Mouse (Mus musculus): ENCODE data around the gene Krt12. TPM values are rescaled to one million over a fixed set of nuclear protein-coding genes. Genes with fewer than 3 reads are reported as not detected.

The Krt12 gene
- total RNA-seq, 1 experiment from 2014 or later = not detected

GRCm38 (mm10) chr11:99369229-99369628 lies 52.8 kb downstream of the Krt12 start:
- ATAC-seq (replicated peaks in 1 of 2; ENCODE audit: insufficient read depth in 1 of 2, low FRiP score in 2 of 2, low TSS enrichment in 1 of 2, low read depth in 1 of 2, poor library complexity in 2 of 2, severe bottlenecking in 2 of 2) = no peak

- ATAC-seq (replicated peaks in 1 of 2; ENCODE audit: insufficient read depth in 1 of 2, low FRiP score in 2 of 2, low TSS enrichment in 1 of 2, low read depth in 1 of 2, poor library complexity in 2 of 2, severe bottlenecking in 2 of 2) = 0 out of 4 replicates have a peak, but pooled peaks of 1 of the 2 experiments have one; percentile 17
Measured at GRCm38 (mm10) chr11:99366791-99367190, 55.3 kb downstream of the Krt12 start.

Other genes starting within 250 kb of the Krt12 start
- gene Smarce1, start 191.2 kb downstream of the Krt12 start, total RNA-seq (2017) = 298 and 368 TPM in 2 replicates
- not detected in 2 replicates for gene Krt222, start 178.2 kb downstream of the Krt12 start, total RNA-seq (2017)
- gene Krt24, start 137.0 kb downstream of the Krt12 start, total RNA-seq (2017) = not detected in 2 replicates
- gene Krt25, start 99.3 kb downstream of the Krt12 start, total RNA-seq (2017) = not detected in 2 replicates
- gene Krt26, start 84.3 kb downstream of the Krt12 start, total RNA-seq (2017) = not detected in 2 replicates
- not detected in 2 replicates for gene Krt27, start 71.2 kb downstream of the Krt12 start, total RNA-seq (2017)
- not detected in 2 replicates for gene Krt28, start 47.4 kb downstream of the Krt12 start, total RNA-seq (2017)
- not detected in 2 replicates for gene Krt10, start 32.9 kb downstream of the Krt12 start, total RNA-seq (2017)
- not detected in 2 replicates for gene Krt20, start 15.9 kb upstream of the Krt12 start, total RNA-seq (2017)
- gene Krt23, start 70.9 kb upstream of the Krt12 start, total RNA-seq (2017) = not detected in 2 replicates
- not detected in 2 replicates for gene Krt39, start 99.1 kb upstream of the Krt12 start, total RNA-seq (2017)
- not detected in 2 replicates for gene Krt40, start 120.9 kb upstream of the Krt12 start, total RNA-seq (2017)
- gene Krtap3-3, start 128.6 kb upstream of the Krt12 start, total RNA-seq (2017) = not detected in 2 replicates
- not detected in 2 replicates for gene Krtap3-2, start 134.6 kb upstream of the Krt12 start, total RNA-seq (2017)
- gene Gm11939, start 137.2 kb upstream of the Krt12 start, total RNA-seq (2017) = not detected in 2 replicates
- not detected in 2 replicates for gene Krtap3-1, start 144.4 kb upstream of the Krt12 start, total RNA-seq (2017)
- not detected in 2 replicates for gene Krtap1-5, start 158.8 kb upstream of the Krt12 start, total RNA-seq (2017)
- gene Krtap1-4, start 161.4 kb upstream of the Krt12 start, total RNA-seq (2017) = not detected in 2 replicates
- not detected in 2 replicates for gene Krtap1-3, start 169.1 kb upstream of the Krt12 start, total RNA-seq (2017)
- gene Krtap9-3, start 175.8 kb upstream of the Krt12 start, total RNA-seq (2017) = not detected in 2 replicates
- not detected in 2 replicates for gene Gm11938, start 181.0 kb upstream of the Krt12 start, total RNA-seq (2017)
- not detected in 2 replicates for gene Gm11937, start 187.9 kb upstream of the Krt12 start, total RNA-seq (2017)
- gene Krtap2-4, start 192.6 kb upstream of the Krt12 start, total RNA-seq (2017) = not detected in 2 replicates
- not detected in 2 replicates for gene Gm11562, start 198.2 kb upstream of the Krt12 start, total RNA-seq (2017)
- not detected in 2 replicates for gene Krtap4-1, start 206.0 kb upstream of the Krt12 start, total RNA-seq (2017)
- gene Krtap4-2, start 212.8 kb upstream of the Krt12 start, total RNA-seq (2017) = not detected in 2 replicates
- gene Krtap4-7, start 221.8 kb upstream of the Krt12 start, total RNA-seq (2017) = not detected in 2 replicates
- not detected in 2 replicates for gene Gm11555, start 228.0 kb upstream of the Krt12 start, total RNA-seq (2017)
- not detected in 2 replicates for gene Gm11563, start 236.7 kb upstream of the Krt12 start, total RNA-seq (2017)
- gene Krtap4-6, start 243.7 kb upstream of the Krt12 start, total RNA-seq (2017) = not detected in 2 replicates

All from hematopoietic stem cell, adult 5-6 weeks (primary cell).